Mouse (Mus musculus) myocyte (in vitro differentiated cells): ENCODE measurements around the gene Cd180.

Experiments used
- POLR2A ChIP-seq: IDR thresholded peaks from one replicate; pipeline ENCODE4 v1.6.1; 2011; ENCODE audit warnings: low read depth, mild to moderate bottlenecking, control low read depth, moderate library complexity; ENCODE audit not compliant: insufficient read length
- POLR2AphosphoS2 ChIP-seq: IDR thresholded peaks from one replicate; pipeline ENCODE4 v1.6.1; 2011; ENCODE audit warnings: low read depth, control low read depth; ENCODE audit not compliant: insufficient read length
- TCF12 ChIP-seq: IDR thresholded peaks from one replicate; pipeline ENCODE4 v1.6.1; 2011; ENCODE audit warnings: mild to moderate bottlenecking, control low read depth; ENCODE audit not compliant: poor library complexity, insufficient read depth, severe bottlenecking

DNA sequence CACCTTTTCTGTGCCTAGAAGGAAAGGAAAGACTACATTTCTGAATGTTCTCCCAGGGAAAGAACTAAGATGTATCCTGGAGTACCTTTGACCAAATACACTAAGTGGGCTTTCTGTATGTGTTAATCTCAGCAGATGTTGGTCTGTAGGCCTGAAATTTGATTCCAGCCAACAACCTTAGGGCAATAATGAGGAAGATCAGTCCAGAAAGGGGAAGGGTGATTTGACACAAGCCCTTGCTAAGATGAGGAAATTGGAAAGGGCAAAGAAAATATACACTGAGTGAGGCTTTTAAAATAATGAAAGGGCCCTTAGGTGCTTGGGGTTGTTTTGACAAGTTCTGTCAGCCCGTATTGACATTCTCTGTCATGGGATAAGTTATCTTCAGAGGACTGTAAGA is 23.6 kb downstream of the Cd180 start:
- no peak for TF ChIP-seq POLR2AphosphoS2
- no peak for TF ChIP-seq POLR2A
- no peak for TF ChIP-seq TCF12
